ENCODE assay signal across 31 mouse cellular contexts in the genomic region with DNA sequence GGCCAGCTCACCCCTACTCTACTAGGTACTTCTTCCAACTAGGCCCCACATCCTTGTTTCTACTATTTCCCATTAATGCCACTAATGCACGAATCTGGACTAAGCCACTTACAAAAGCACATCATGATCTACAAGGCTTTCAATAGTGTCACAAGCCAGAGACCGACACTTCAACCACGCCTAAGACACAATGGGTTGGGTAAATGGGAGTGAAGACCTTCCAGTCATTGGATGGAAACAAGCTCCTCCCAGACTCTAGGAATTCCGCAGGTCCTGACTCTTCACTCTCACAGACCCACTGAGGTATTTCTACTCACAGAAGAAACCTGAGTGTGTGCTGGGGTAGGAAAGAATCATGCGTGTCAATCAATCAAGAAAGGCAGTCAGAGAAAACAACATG. TPM values are rescaled to one million over a fixed set of nuclear protein-coding genes. Genes with fewer than 3 reads are reported as not detected.
DNase-seq lines count a peak whose midpoint lies in the region; ATAC-seq and TF ChIP-seq lines count a peak whose summit lies in the region.
"Had no signal": no experiment of that assay in that cellular context is flagged by ENCODE, and none has a peak within 500 bp of the region (broad histone marks: within the 10 kb centered on the region; RNA-seq: fewer than 3 reads in every experiment).

No protein-coding gene starts in this region.

- H3K9me3 ChIP-seq in ES-E14 (ENCODE audit: control insufficient read depth, insufficient read depth, low read depth, low read length), result no peaks in the 10 kb centered on the region
- no peaks in the 10 kb centered on the region for H3K9me3 ChIP-seq in liver, postnatal 0 days (ENCODE audit: low read length)
- H3K9me3 ChIP-seq: embryonic facial prominence, embryonic 12.5 days; embryonic facial prominence, embryonic 15.5 days; forebrain, embryonic 12.5 days; forebrain, embryonic 15.5 days; G1E; heart, embryonic 15.5 days; hindbrain, embryonic 10.5 days; hindbrain, embryonic 13.5 days; intestine, embryonic 15.5 days had no signal

- 84% methylated on average over 5 of the region's 5 CpGs for WGBS in liver, postnatal 0 days (ENCODE audit: insufficient replicate concordance)

- no peak overlapping the region for H3K9ac ChIP-seq in ES-E14 (ENCODE audit: insufficient read depth, low read depth, low read length, poor library complexity, severe bottlenecking)
- H3K9ac ChIP-seq in liver, postnatal 0 days (replicated peaks), result no peak overlapping the region
- H3K9ac ChIP-seq: embryonic facial prominence, embryonic 12.5 days; embryonic facial prominence, embryonic 15.5 days; forebrain, embryonic 12.5 days; forebrain, embryonic 15.5 days; heart, embryonic 15.5 days; hindbrain, embryonic 13.5 days; intestine, embryonic 15.5 days had no signal

- H3K27ac ChIP-seq in ES-E14 (ENCODE audit: insufficient read depth, low read depth, low read length, poor library complexity, severe bottlenecking), result no peak overlapping the region
- H3K27ac ChIP-seq in liver, postnatal 0 days (ENCODE audit: low read depth), result no peak overlapping the region
- H3K27ac ChIP-seq: embryonic facial prominence, embryonic 12.5 days; embryonic facial prominence, embryonic 15.5 days; forebrain, embryonic 12.5 days; forebrain, embryonic 15.5 days; heart, embryonic 15.5 days; hindbrain, embryonic 10.5 days; hindbrain, embryonic 13.5 days; intestine, embryonic 15.5 days had no signal

- H3K4me2 ChIP-seq in liver, postnatal 0 days (ENCODE audit: low read depth, low read length), result no peak overlapping the region
- H3K4me2 ChIP-seq: embryonic facial prominence, embryonic 12.5 days; embryonic facial prominence, embryonic 15.5 days; forebrain, embryonic 12.5 days; forebrain, embryonic 15.5 days; heart, embryonic 11.5 days; heart, embryonic 15.5 days; hindbrain, embryonic 13.5 days; intestine, embryonic 15.5 days had no signal

- ATAC-seq in liver, postnatal 0 days, result no peak
- ATAC-seq: activated CD4-positive, CD25-positive, alpha-beta regulatory T cell, adult 4 months; CD4-positive, CD25-positive, alpha-beta regulatory T cell, adult 4 months; forebrain, embryonic 15.5 days; hindbrain, embryonic 16.5 days; intestine, embryonic 15.5 days; Patski had no signal

- in situ Hi-C loops in ES-E14 (cut with MboI; ENCODE audit: low sequenced_read_pairs in 2 of 2, unreplicated experiment in 2 of 2), result no loop called here

- no peak for TF ChIP-seq CTCF in liver, postnatal 0 days (IDR thresholded peaks at IDR 0.05; ENCODE audit: low read depth)

- TF ChIP-seq EP300 in liver, postnatal 0 days (IDR thresholded peaks at IDR 0.05; ENCODE audit: low read depth), result no peak

- H3K36me3 ChIP-seq in ES-E14 (ENCODE audit: control insufficient read depth, insufficient read depth, low read length, poor library complexity, severe bottlenecking), result no peaks in the 10 kb centered on the region
- H3K36me3 ChIP-seq in liver, postnatal 0 days (replicated peaks; ENCODE audit: insufficient read depth, low read length), result no peaks in the 10 kb centered on the region
- H3K36me3 ChIP-seq: embryonic facial prominence, embryonic 12.5 days; embryonic facial prominence, embryonic 15.5 days; forebrain, embryonic 12.5 days; forebrain, embryonic 15.5 days; G1E; heart, embryonic 15.5 days; hindbrain, embryonic 10.5 days; hindbrain, embryonic 13.5 days; intestine, embryonic 15.5 days had no signal

- H3K27me3 ChIP-seq in liver, postnatal 0 days (ENCODE audit: insufficient read depth, low read length), result no peaks in the 10 kb centered on the region
- H3K27me3 ChIP-seq: embryonic facial prominence, embryonic 12.5 days; embryonic facial prominence, embryonic 15.5 days; forebrain, embryonic 12.5 days; forebrain, embryonic 15.5 days; heart, embryonic 15.5 days; hindbrain, embryonic 13.5 days; intestine, embryonic 15.5 days; Patski had no signal

- H3K4me3 ChIP-seq in ES-E14 (ENCODE audit: insufficient read depth in 1 of 2, low read depth in 1 of 2, low read length in 2 of 2, poor library complexity in 1 of 2, severe bottlenecking in 1 of 2), result no peak overlapping the region
- H3K4me3 ChIP-seq in liver, postnatal 0 days (ENCODE audit: low read depth, low read length), result no peak overlapping the region
- H3K4me3 ChIP-seq: embryonic facial prominence, embryonic 12.5 days; embryonic facial prominence, embryonic 15.5 days; forebrain, embryonic 12.5 days; forebrain, embryonic 15.5 days; heart, embryonic 15.5 days; hindbrain, embryonic 10.5 days; hindbrain, embryonic 13.5 days; intestine, embryonic 15.5 days had no signal

- peak; percentile 31 for DNase-seq in heart, adult 11 months
- DNase-seq in heart, adult 8-10 months (ENCODE audit: low spot score), result no peak
- DNase-seq in ES-E14 (ENCODE audit: low read depth, low spot score), result peak; percentile 40
- DNase-seq in ZHBTc4 (ENCODE audit: low read depth, low spot score), result peak; percentile 79
- no peak for DNase-seq in liver, postnatal 0 days
- DNase-seq in kidney, postnatal 25 days, result no peak
- DNase-seq: adrenal gland, adult 8-10 months; adrenal gland, postnatal 25 days; cerebellum, adult 11-12 months; cerebellum, adult 9-10 months; cerebellum, postnatal 14 days; gastrocnemius, postnatal 10 days; gastrocnemius, postnatal 36 days; heart, adult 18-20 months; heart, postnatal 10 days; heart, postnatal 36 days; kidney, adult 11 months had no signal

- H3K4me1 ChIP-seq in ES-E14 (ENCODE audit: control insufficient read depth in 2 of 2, insufficient read depth in 2 of 2, low read length in 2 of 2, poor library complexity in 1 of 2), result peaks cover 3 to 4% of the 10 kb centered on the region in 2 experiments
- H3K4me1 ChIP-seq in liver, postnatal 0 days (ENCODE audit: insufficient read depth), result peaks cover under 1% of the 10 kb centered on the region
- H3K4me1 ChIP-seq: embryonic facial prominence, embryonic 12.5 days; forebrain, embryonic 12.5 days; hindbrain, embryonic 13.5 days; intestine, embryonic 15.5 days had no signal

TF ChIP-seq in ES-E14, 5 proteins besides CTCF, POLR2A, EP300 and RAD21:
- TF ChIP-seq ZNF384 (IDR thresholded peaks at IDR 0.05; ENCODE audit: low read depth, low read length) (no peak), ZC3H11A (IDR thresholded peaks at IDR 0.05; ENCODE audit: borderline replicate concordance, low read depth, low read length) (no peak)
TF ChIP-seq in ES-E14: peak in this region for 0.

RNA-seq across cellular contexts. Expression of gene Cry1, which starts 19.6 kb away (rescaled TPM):
- 10 to 100 TPM in 1 of 4 experiments, 1 to 10 TPM in 3; 6.3 to 11.4 (median 8.5) TPM for total RNA-seq in heart, adult 8-10 months (2022)
- total RNA-seq in ES-E14 (2012; rRNA removed), result 21.2 and 23.4 TPM in 2 replicates
- polyA plus RNA-seq in liver, postnatal 0 days (2015; fragmentation: Nextera tagmentation; extraction: Ambion mirVana), result 8.2 and 9.4 TPM in 2 replicates
- polyA plus RNA-seq: G1E had no signal

RNA-seq across cellular contexts. Expression of gene Mterf2, which starts 37.5 kb away (rescaled TPM):
- total RNA-seq in heart, adult 8-10 months (2022), result 10 to 100 TPM; 18.0 to 27.6 (median 25.1) TPM
- 6.9 and 10.8 TPM in 2 replicates for total RNA-seq in ES-E14 (2012; rRNA removed)
- polyA plus RNA-seq in liver, postnatal 0 days (2015; fragmentation: Nextera tagmentation; extraction: Ambion mirVana), result 2.7 and 3.1 TPM in 2 replicates

Comparison
In these comparisons a context has a peak if more than half of its experiments do, and no peak if none do; other contexts are left out.
1. DNase-seq: peak in heart, adult 11 months (single experiment), ES-E14 (single experiment) and ZHBTc4 (single experiment); none in heart, adult 8-10 months (single experiment), liver, postnatal 0 days (single experiment) and kidney, postnatal 25 days (0 of 2).